ENCODE assay signal across 26 mouse cellular contexts in genomic region chr2:119176761-119177160, GRCm38 (mm10). TPM values are rescaled to one million over a fixed set of nuclear protein-coding genes. Genes with fewer than 3 reads are reported as not detected.
A peak's percentile ranks its signal among the peaks of the same experiment; 100 is the strongest.
DNase-seq lines count a peak whose midpoint lies in the region; ATAC-seq and TF ChIP-seq lines count a peak whose summit lies in the region.
"Had no signal": no experiment of that assay in that cellular context is flagged by ENCODE, and none has a peak within 500 bp of the region (broad histone marks: within the 10 kb centered on the region; RNA-seq: fewer than 3 reads in every experiment).

No protein-coding gene starts in this region.

- peaks cover 17% of the 10 kb centered on the region; the same call in 1 of the 2 replicates for H3K36me3 ChIP-seq in intestine, postnatal 0 days (ENCODE audit: control insufficient read depth, insufficient read depth)
- no peaks in the 10 kb centered on the region for H3K36me3 ChIP-seq in intestine, embryonic 16.5 days (ENCODE audit: control insufficient read depth, insufficient read depth, low read length)
- H3K36me3 ChIP-seq in liver, postnatal 0 days (replicated peaks; ENCODE audit: insufficient read depth, low read length): peaks cover 13% of the 10 kb centered on the region
- H3K36me3 ChIP-seq in myocyte (ENCODE audit: control insufficient read depth, insufficient read depth): no peaks in the 10 kb centered on the region
- H3K36me3 ChIP-seq in forebrain, postnatal 0 days (ENCODE audit: insufficient read depth): peaks cover 53% of the 10 kb centered on the region

- no peak for TF ChIP-seq EP300 in liver, postnatal 0 days (IDR thresholded peaks at IDR 0.05; ENCODE audit: low read depth)

- peaks cover 8% of the 10 kb centered on the region for H3K79me2 ChIP-seq in myocyte (ENCODE audit: control insufficient read depth, insufficient read depth)

- no peak for TF ChIP-seq POLR2A in myocyte (IDR thresholded peaks at IDR 0.05; ENCODE audit: insufficient read length, low read depth)

- no peak overlapping the region for H3K4me2 ChIP-seq in intestine, postnatal 0 days (replicated peaks; ENCODE audit: low read depth)
- no peak overlapping the region for H3K4me2 ChIP-seq in intestine, embryonic 16.5 days (ENCODE audit: low read depth, low read length)
- H3K4me2 ChIP-seq in liver, postnatal 0 days (ENCODE audit: low read depth, low read length): no peak overlapping the region
- peak overlapping the region; percentile 80 for H3K4me2 ChIP-seq in myocyte (ENCODE audit: low read depth)
- H3K4me2 ChIP-seq in forebrain, postnatal 0 days (ENCODE audit: low read depth): no peak overlapping the region
- H3K4me2 ChIP-seq: embryonic facial prominence, embryonic 12.5 days; forebrain, embryonic 13.5 days; heart, embryonic 15.5 days; limb, embryonic 13.5 days; lung, embryonic 14.5 days; neural tube, embryonic 15.5 days had no signal

- H3K4me3 ChIP-seq in intestine, postnatal 0 days (ENCODE audit: low read depth, low read length): no peak overlapping the region
- no peak overlapping the region for H3K4me3 ChIP-seq in intestine, embryonic 16.5 days (ENCODE audit: low read length)
- H3K4me3 ChIP-seq in liver, postnatal 0 days (ENCODE audit: low read depth, low read length): no peak overlapping the region
- peak overlapping the region; percentile 29 for H3K4me3 ChIP-seq in myocyte
- no peak overlapping the region for H3K4me3 ChIP-seq in forebrain, postnatal 0 days (ENCODE audit: low read depth, low read length)
- H3K4me3 ChIP-seq: embryonic facial prominence, embryonic 12.5 days; erythroblast, embryonic 14.5 days; forebrain, embryonic 13.5 days; heart, embryonic 15.5 days; limb, embryonic 13.5 days; neural tube, embryonic 15.5 days had no signal

- H3ac ChIP-seq in myocyte (ENCODE audit: control insufficient read depth, insufficient read length): no peak overlapping the region

- H3K27me3 ChIP-seq in intestine, postnatal 0 days (replicated peaks; ENCODE audit: control insufficient read depth, insufficient read depth, low read length): no peaks in the 10 kb centered on the region
- no peaks in the 10 kb centered on the region for H3K27me3 ChIP-seq in intestine, embryonic 16.5 days (replicated peaks; ENCODE audit: control insufficient read depth, insufficient read depth, low read length)
- no peaks in the 10 kb centered on the region for H3K27me3 ChIP-seq in liver, postnatal 0 days (ENCODE audit: insufficient read depth, low read length)
- H3K27me3 ChIP-seq in myocyte (ENCODE audit: control insufficient read depth, insufficient read depth, insufficient read length): no peaks in the 10 kb centered on the region
- no peaks in the 10 kb centered on the region for H3K27me3 ChIP-seq in forebrain, postnatal 0 days (ENCODE audit: insufficient read depth, low read length)
- H3K27me3 ChIP-seq: embryonic facial prominence, embryonic 12.5 days; forebrain, embryonic 13.5 days; heart, embryonic 15.5 days; limb, embryonic 13.5 days; neural tube, embryonic 15.5 days had no signal

- 0 out of 2 replicates have a peak overlapping the region, but pooled peaks have one; percentile 54 for H3K27ac ChIP-seq in intestine, postnatal 0 days (ENCODE audit: low read depth, low read length)
- H3K27ac ChIP-seq in intestine, embryonic 16.5 days (ENCODE audit: low read length): no peak overlapping the region
- H3K27ac ChIP-seq in liver, postnatal 0 days (ENCODE audit: low read depth): no peak overlapping the region
- H3K27ac ChIP-seq in forebrain, postnatal 0 days (ENCODE audit: low read depth, low read length): no peak overlapping the region
- H3K27ac ChIP-seq: embryonic facial prominence, embryonic 12.5 days; forebrain, embryonic 13.5 days; heart, embryonic 15.5 days; limb, embryonic 13.5 days; neural tube, embryonic 15.5 days had no signal

- H3K9me3 ChIP-seq in intestine, postnatal 0 days (ENCODE audit: control insufficient read depth): no peaks in the 10 kb centered on the region
- no peaks in the 10 kb centered on the region for H3K9me3 ChIP-seq in intestine, embryonic 16.5 days (ENCODE audit: control insufficient read depth, low read length)
- H3K9me3 ChIP-seq in liver, postnatal 0 days (ENCODE audit: low read length): no peaks in the 10 kb centered on the region
- no peaks in the 10 kb centered on the region for H3K9me3 ChIP-seq in forebrain, postnatal 0 days (ENCODE audit: low read length)
- H3K9me3 ChIP-seq: embryonic facial prominence, embryonic 12.5 days; forebrain, embryonic 13.5 days; heart, embryonic 15.5 days; limb, embryonic 13.5 days; neural tube, embryonic 15.5 days had no signal

- TF ChIP-seq CTCF in intestine, postnatal 0 days (IDR thresholded peaks at IDR 0.05; ENCODE audit: low read depth): peak; percentile 54
- TF ChIP-seq CTCF in liver, postnatal 0 days (IDR thresholded peaks at IDR 0.05; ENCODE audit: low read depth): peak; percentile 19; the same call in 1 of the 2 replicates
- no peak for TF ChIP-seq CTCF in forebrain, postnatal 0 days (IDR thresholded peaks at IDR 0.05; ENCODE audit: low read depth)

- no peaks in the 10 kb centered on the region for H3K4me1 ChIP-seq in intestine, postnatal 0 days (replicated peaks; ENCODE audit: control insufficient read depth, insufficient read depth, low read length)
- peaks cover 20% of the 10 kb centered on the region for H3K4me1 ChIP-seq in intestine, embryonic 16.5 days (ENCODE audit: control insufficient read depth, insufficient read depth, low read length)
- peaks cover 27% of the 10 kb centered on the region for H3K4me1 ChIP-seq in liver, postnatal 0 days (ENCODE audit: insufficient read depth)
- H3K4me1 ChIP-seq in forebrain, postnatal 0 days (ENCODE audit: insufficient read depth): no peaks in the 10 kb centered on the region

- DNase-seq in liver, postnatal 0 days: no peak
- DNase-seq in liver (no peak), R1 (ENCODE audit: low read depth, low spot score) (peak; percentile 49)
- no peak for DNase-seq in forebrain, postnatal 0 days
- no peak for DNase-seq in layer of hippocampus, adult 9-11 months
- DNase-seq: adrenal gland, postnatal 10 days; cerebellum, adult 9-11 months; gastrocnemius, postnatal 25 days; heart, postnatal 4 days; lung, embryonic 14.5 days; lung, postnatal 4 days; spleen, adult 18-20 months; thymus, postnatal 36 days had no signal

- ATAC-seq in intestine, postnatal 0 days: peak; percentile 50
- no peak for ATAC-seq in intestine, embryonic 16.5 days
- ATAC-seq in liver, postnatal 0 days: no peak
- ATAC-seq in forebrain, postnatal 0 days: no peak
- ATAC-seq: forebrain, embryonic 13.5 days; hindbrain, embryonic 16.5 days had no signal

- 30% methylated on average over 3 of the region's 3 CpGs for WGBS in intestine, postnatal 0 days
- WGBS in intestine, embryonic 16.5 days: 67% methylated on average over 3 of the region's 3 CpGs
- whole genome bisulfite sequencing in liver, postnatal 0 days (ENCODE audit: insufficient replicate concordance): 58% methylated on average over 3 of the region's 3 CpGs
- WGBS in forebrain, postnatal 0 days: 62% methylated on average over 3 of the region's 3 CpGs

- H3K9ac ChIP-seq in intestine, postnatal 0 days (ENCODE audit: low read depth, low read length): no peak overlapping the region
- H3K9ac ChIP-seq in intestine, embryonic 16.5 days (ENCODE audit: low read depth, low read length): no peak overlapping the region
- H3K9ac ChIP-seq in liver, postnatal 0 days (replicated peaks): no peak overlapping the region
- no peak overlapping the region for H3K9ac ChIP-seq in forebrain, postnatal 0 days
- H3K9ac ChIP-seq: embryonic facial prominence, embryonic 12.5 days; forebrain, embryonic 13.5 days; heart, embryonic 15.5 days; limb, embryonic 13.5 days; lung, embryonic 14.5 days; neural tube, embryonic 15.5 days had no signal

RNA-seq across cellular contexts. Expression of gene Gm14137, which starts 2.5 kb away (rescaled TPM):
- 0.08 and 0.18 TPM in 2 replicates for polyA plus RNA-seq in intestine, postnatal 0 days (2015; fragmentation: Nextera tagmentation; extraction: Ambion mirVana)
- polyA plus RNA-seq in intestine, embryonic 16.5 days (2015; fragmentation: Nextera tagmentation; extraction: Ambion mirVana): 0.15 and 0.31 TPM in 2 replicates
- 0.06 and 0.08 TPM in 2 replicates for polyA plus RNA-seq in liver, postnatal 0 days (2015; fragmentation: Nextera tagmentation; extraction: Ambion mirVana)
- polyA plus RNA-seq in myocyte (2012; fragmentation: generic; extraction: Trizol): 6.3 TPM
- 0.08 TPM in 1 of 2 replicates, not detected in the other for total RNA-seq in forebrain, postnatal 0 days (2014; rRNA removed)
- polyA plus RNA-seq in forebrain, postnatal 0 days (2015; fragmentation: Nextera tagmentation; extraction: Ambion mirVana): 0.09 and 0.28 TPM in 2 replicates
- total RNA-seq: gastrocnemius, postnatal 25 days; heart, adult 8-10 months; heart, postnatal 4 days; layer of hippocampus, postnatal 14 days; left cerebral cortex, postnatal 14 days had no signal
- polyA plus RNA-seq: erythroblast, embryonic 14.5 days had no signal

RNA-seq across cellular contexts. Expression of gene Gchfr, which starts 9.2 kb away (rescaled TPM):
- polyA plus RNA-seq in intestine, postnatal 0 days (2015; fragmentation: Nextera tagmentation; extraction: Ambion mirVana): 124 and 136 TPM in 2 replicates
- polyA plus RNA-seq in intestine, embryonic 16.5 days (2015; fragmentation: Nextera tagmentation; extraction: Ambion mirVana): 41.2 and 51.9 TPM in 2 replicates
- polyA plus RNA-seq in liver, postnatal 0 days (2015; fragmentation: Nextera tagmentation; extraction: Ambion mirVana): 263 and 271 TPM in 2 replicates
- 90.4 TPM for polyA plus RNA-seq in myocyte (2012; fragmentation: generic; extraction: Trizol)
- total RNA-seq in forebrain, postnatal 0 days (2014; rRNA removed): 0.38 TPM in 1 of 2 replicates, not detected in the other
- 1.5 and 1.9 TPM in 2 replicates for polyA plus RNA-seq in forebrain, postnatal 0 days (2015; fragmentation: Nextera tagmentation; extraction: Ambion mirVana)
- total RNA-seq: gastrocnemius, postnatal 25 days; layer of hippocampus, postnatal 14 days; left cerebral cortex, postnatal 14 days had no signal

RNA-seq across cellular contexts. Expression of gene Rmdn3, which starts 19.9 kb away (rescaled TPM):
- polyA plus RNA-seq in intestine, postnatal 0 days (2015; fragmentation: Nextera tagmentation; extraction: Ambion mirVana): 177 and 185 TPM in 2 replicates
- polyA plus RNA-seq in intestine, embryonic 16.5 days (2015; fragmentation: Nextera tagmentation; extraction: Ambion mirVana): 63.9 and 73.2 TPM in 2 replicates
- polyA plus RNA-seq in liver, postnatal 0 days (2015; fragmentation: Nextera tagmentation; extraction: Ambion mirVana): 37.0 and 39.0 TPM in 2 replicates
- polyA plus RNA-seq in myocyte (2012; fragmentation: generic; extraction: Trizol): 20.7 TPM
- total RNA-seq in forebrain, postnatal 0 days (2014; rRNA removed): 45.8 and 57.3 TPM in 2 replicates
- polyA plus RNA-seq in forebrain, postnatal 0 days (2015; fragmentation: Nextera tagmentation; extraction: Ambion mirVana): 36.4 and 39.5 TPM in 2 replicates

RNA-seq across cellular contexts. Expression of gene Zfyve19, which starts 31.7 kb away (rescaled TPM):
- 36.3 and 38.7 TPM in 2 replicates for polyA plus RNA-seq in intestine, postnatal 0 days (2015; fragmentation: Nextera tagmentation; extraction: Ambion mirVana)
- 69.1 and 69.8 TPM in 2 replicates for polyA plus RNA-seq in intestine, embryonic 16.5 days (2015; fragmentation: Nextera tagmentation; extraction: Ambion mirVana)
- polyA plus RNA-seq in liver, postnatal 0 days (2015; fragmentation: Nextera tagmentation; extraction: Ambion mirVana): 15.5 and 18.4 TPM in 2 replicates
- polyA plus RNA-seq in myocyte (2012; fragmentation: generic; extraction: Trizol): 23.2 TPM
- total RNA-seq in forebrain, postnatal 0 days (2014; rRNA removed): 37.4 and 38.6 TPM in 2 replicates
- polyA plus RNA-seq in forebrain, postnatal 0 days (2015; fragmentation: Nextera tagmentation; extraction: Ambion mirVana): 58.3 and 62.5 TPM in 2 replicates

RNA-seq across cellular contexts. Expression of gene Dnajc17, which starts 31.8 kb away (rescaled TPM):
- polyA plus RNA-seq in intestine, postnatal 0 days (2015; fragmentation: Nextera tagmentation; extraction: Ambion mirVana): 8.8 and 9.4 TPM in 2 replicates
- polyA plus RNA-seq in intestine, embryonic 16.5 days (2015; fragmentation: Nextera tagmentation; extraction: Ambion mirVana): 10.3 and 14.9 TPM in 2 replicates
- polyA plus RNA-seq in liver, postnatal 0 days (2015; fragmentation: Nextera tagmentation; extraction: Ambion mirVana): 4.3 and 4.6 TPM in 2 replicates
- 17.2 TPM for polyA plus RNA-seq in myocyte (2012; fragmentation: generic; extraction: Trizol)
- 30.6 and 41.9 TPM in 2 replicates for total RNA-seq in forebrain, postnatal 0 days (2014; rRNA removed)
- polyA plus RNA-seq in forebrain, postnatal 0 days (2015; fragmentation: Nextera tagmentation; extraction: Ambion mirVana): 25.2 and 27.0 TPM in 2 replicates

Comparison
In these comparisons a context has a peak if more than half of its experiments do, and no peak if none do; other contexts are left out.
1. RNA of gene Gchfr, which starts 9.2 kb away (polyA plus RNA-seq): 263 to 271 TPM in liver, postnatal 0 days, 124 to 136 TPM in intestine, postnatal 0 days, 90.4 TPM in myocyte (single experiment) and 41.2 to 51.9 TPM in intestine, embryonic 16.5 days; 1.5 to 1.9 TPM in forebrain, postnatal 0 days; every median in the first group is over 10 times any median in the second.